In genomic region chr11:32386043-32386442, GRCm38 (mm10) we compare ENCODE assay signal across 30 mouse cellular contexts. TPM values are rescaled to one million over a fixed set of nuclear protein-coding genes. Genes with fewer than 3 reads are reported as not detected.
"Had no signal": no experiment of that assay in that cellular context is flagged by ENCODE, and none has a peak within 500 bp of the region (broad histone marks: within the 10 kb centered on the region; RNA-seq: fewer than 3 reads in every experiment).

No protein-coding gene starts in this region.

- H3K4me3 ChIP-seq: left cerebral cortex, adult 2 months; limb, embryonic 10.5 days; limb, embryonic 12.5 days; limb, embryonic 13.5 days; limb, embryonic 15.5 days; liver, embryonic 12.5 days; liver, embryonic 13.5 days; liver, embryonic 15.5 days; lung, embryonic 15.5 days; megakaryocyte, embryonic 14.5 days; midbrain, embryonic 10.5 days; midbrain, embryonic 12.5 days; midbrain, embryonic 13.5 days; midbrain, embryonic 15.5 days had no signal

- H3K36me3 ChIP-seq: liver, embryonic 13.5 days; liver, embryonic 15.5 days had no signal

- H3K27ac ChIP-seq: left cerebral cortex, adult 2 months; limb, embryonic 10.5 days; limb, embryonic 12.5 days; limb, embryonic 13.5 days; limb, embryonic 15.5 days; liver, embryonic 12.5 days; liver, embryonic 13.5 days; liver, embryonic 14.5 days; liver, embryonic 15.5 days; lung, embryonic 15.5 days; macrophage; midbrain, embryonic 10.5 days; midbrain, embryonic 12.5 days; midbrain, embryonic 13.5 days; midbrain, embryonic 15.5 days had no signal

- H3K4me1 ChIP-seq: megakaryocyte, embryonic 14.5 days; midbrain, embryonic 15.5 days had no signal

- DNase-seq: left cerebral cortex, postnatal 4 days; liver; liver, embryonic 13.5 days; liver, postnatal 0 days; lung, adult 18-20 months; lung, adult 2 months; lung, embryonic 14.5 days; lung, postnatal 10 days; lung, postnatal 14 days; lung, postnatal 36 days; lung, postnatal 4 days; midbrain, embryonic 14.5 days had no signal

- H3K4me2 ChIP-seq: limb, embryonic 12.5 days; limb, embryonic 13.5 days; limb, embryonic 15.5 days; liver, embryonic 11.5 days; liver, embryonic 12.5 days; liver, embryonic 13.5 days; liver, embryonic 15.5 days; lung, embryonic 14.5 days; lung, embryonic 15.5 days; midbrain, embryonic 11.5 days; midbrain, embryonic 12.5 days; midbrain, embryonic 13.5 days; midbrain, embryonic 15.5 days had no signal

- H3K9me3 ChIP-seq: limb, embryonic 10.5 days; limb, embryonic 12.5 days; limb, embryonic 13.5 days; limb, embryonic 15.5 days; liver, embryonic 12.5 days; liver, embryonic 13.5 days; liver, embryonic 15.5 days; lung, embryonic 15.5 days; megakaryocyte, embryonic 14.5 days; midbrain, embryonic 10.5 days; midbrain, embryonic 12.5 days; midbrain, embryonic 13.5 days; midbrain, embryonic 15.5 days had no signal

- H3K9ac ChIP-seq: limb, embryonic 12.5 days; limb, embryonic 13.5 days; limb, embryonic 15.5 days; liver, embryonic 12.5 days; liver, embryonic 13.5 days; liver, embryonic 14.5 days; liver, embryonic 15.5 days; liver, postnatal 0 days; lung, embryonic 14.5 days; lung, embryonic 15.5 days; midbrain, embryonic 12.5 days; midbrain, embryonic 13.5 days; midbrain, embryonic 15.5 days had no signal

- H3K27me3 ChIP-seq: limb, embryonic 12.5 days; limb, embryonic 13.5 days; limb, embryonic 15.5 days; liver, embryonic 12.5 days; liver, embryonic 13.5 days; liver, embryonic 15.5 days; lung, embryonic 15.5 days; megakaryocyte, embryonic 14.5 days; midbrain, embryonic 12.5 days; midbrain, embryonic 13.5 days; midbrain, embryonic 15.5 days had no signal

RNA-seq across cellular contexts. Expression of gene Sh3pxd2b, which starts 38.4 kb away (rescaled TPM):
- total RNA-seq: monocyte, adult 5-6 weeks had no signal
